Mouse (Mus musculus) retina, embryonic 14.5 days (tissue): Measurements from ENCODE around the gene Cd37.

ENCODE experiments used
- DNase-seq: peaks from one replicate; pipeline ENCODE4 v3.0.0-alpha.2; 2015; ENCODE audit warnings: low spot score

Cd37 gene

DNA sequence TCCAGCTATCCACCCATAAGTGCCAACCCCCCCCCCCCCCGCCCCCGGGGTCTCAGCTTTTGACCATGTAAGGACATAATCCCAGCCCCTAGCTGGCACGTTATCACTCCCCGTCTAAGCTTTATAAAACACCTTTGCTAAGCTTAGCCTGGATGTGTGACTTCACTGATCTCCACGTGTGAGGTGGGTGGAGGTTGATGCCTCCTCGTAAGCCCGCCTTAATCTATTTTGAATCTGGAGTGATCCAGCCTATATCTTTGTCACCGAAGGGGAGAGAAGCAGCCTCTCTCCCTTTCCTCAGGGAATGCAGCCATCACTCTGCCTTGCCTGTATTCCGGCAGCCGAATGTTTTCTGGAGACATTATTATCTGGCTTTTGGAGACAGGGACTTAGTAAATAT, 36.3 kb downstream of the Cd37 start:
- no peak for DNase-seq

DNA sequence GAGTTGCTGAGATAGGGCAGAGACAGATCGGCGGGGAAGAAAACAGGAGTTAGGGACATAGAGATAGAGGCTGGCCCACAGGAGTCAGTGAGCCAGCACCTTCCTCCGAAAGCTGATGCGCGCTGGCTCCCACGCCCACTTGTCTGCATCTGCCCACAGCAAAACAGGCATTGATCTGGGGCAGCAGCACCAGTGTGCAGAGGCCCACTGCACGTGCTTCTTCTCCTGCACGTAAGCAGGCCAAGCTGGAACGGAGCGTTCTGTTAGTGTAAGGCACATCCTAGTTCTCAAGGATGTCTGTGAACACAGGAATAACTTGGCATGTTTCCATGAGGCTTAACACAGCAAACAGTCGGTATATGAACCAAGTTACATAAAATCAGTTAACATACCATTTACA, 40.0 kb downstream of the Cd37 start:
- no peak for DNase-seq

DNA sequence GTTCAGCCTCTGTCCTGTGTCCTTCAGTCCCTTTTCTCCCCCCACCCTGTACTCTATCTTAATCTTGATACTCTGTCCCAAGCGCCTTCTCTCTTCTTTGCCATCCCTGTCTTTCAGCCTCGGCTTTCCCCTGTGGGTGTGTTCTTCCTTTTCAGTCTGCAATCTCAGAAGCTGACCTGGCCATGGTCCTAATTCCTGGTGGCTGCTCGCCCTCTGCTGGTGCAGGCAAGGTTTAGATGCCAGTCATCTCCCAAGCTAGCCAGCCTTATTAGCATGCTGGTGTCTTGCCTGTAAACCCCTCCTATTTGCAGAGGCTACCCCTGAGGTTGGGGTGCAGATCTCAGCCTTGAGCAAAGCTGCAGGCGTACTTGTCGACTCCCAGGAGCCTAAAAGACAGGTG, 40.5 kb downstream of the Cd37 start:
- DNase-seq, result peak; percentile 89

DNA sequence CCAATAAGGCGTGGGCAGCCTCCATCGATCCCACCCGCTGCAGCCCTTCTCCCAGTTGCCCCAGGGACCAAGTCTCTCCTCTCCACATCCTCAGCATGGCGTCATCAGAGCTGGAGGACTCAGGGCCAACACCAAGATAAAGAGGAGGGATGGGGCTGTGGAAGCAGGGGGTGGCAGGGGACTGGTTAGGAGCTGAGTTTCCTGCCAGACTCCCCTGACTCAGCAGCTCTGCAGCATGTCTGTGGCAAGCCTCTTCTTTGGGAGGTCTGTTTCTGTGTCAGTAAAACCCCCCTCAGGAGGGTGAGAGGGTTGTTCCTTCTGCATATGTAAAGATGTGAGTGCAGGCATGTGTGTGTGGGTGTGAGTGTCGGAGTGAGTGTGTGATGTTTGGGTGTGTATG, 41.9 kb downstream of the Cd37 start:
- no peak for DNase-seq

DNA sequence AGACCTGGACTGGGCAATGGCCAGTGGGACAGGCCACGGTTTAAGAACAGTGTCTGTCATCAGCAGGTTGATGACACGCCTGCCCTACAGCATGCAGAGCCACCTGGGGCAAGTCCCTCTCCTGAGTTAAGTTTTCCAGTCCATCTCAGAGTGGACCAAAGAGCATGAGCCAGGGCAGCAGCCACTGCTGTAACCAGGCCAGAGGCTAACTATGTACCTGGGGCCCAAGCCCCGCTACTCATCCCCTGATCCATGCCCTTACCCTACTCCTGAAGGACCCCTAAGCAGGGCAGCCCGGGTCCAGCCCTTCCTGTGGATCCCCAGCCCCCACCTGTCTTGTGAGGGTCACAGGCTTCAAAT, 42.8 kb downstream of the Cd37 start:
- no peak for DNase-seq

DNA sequence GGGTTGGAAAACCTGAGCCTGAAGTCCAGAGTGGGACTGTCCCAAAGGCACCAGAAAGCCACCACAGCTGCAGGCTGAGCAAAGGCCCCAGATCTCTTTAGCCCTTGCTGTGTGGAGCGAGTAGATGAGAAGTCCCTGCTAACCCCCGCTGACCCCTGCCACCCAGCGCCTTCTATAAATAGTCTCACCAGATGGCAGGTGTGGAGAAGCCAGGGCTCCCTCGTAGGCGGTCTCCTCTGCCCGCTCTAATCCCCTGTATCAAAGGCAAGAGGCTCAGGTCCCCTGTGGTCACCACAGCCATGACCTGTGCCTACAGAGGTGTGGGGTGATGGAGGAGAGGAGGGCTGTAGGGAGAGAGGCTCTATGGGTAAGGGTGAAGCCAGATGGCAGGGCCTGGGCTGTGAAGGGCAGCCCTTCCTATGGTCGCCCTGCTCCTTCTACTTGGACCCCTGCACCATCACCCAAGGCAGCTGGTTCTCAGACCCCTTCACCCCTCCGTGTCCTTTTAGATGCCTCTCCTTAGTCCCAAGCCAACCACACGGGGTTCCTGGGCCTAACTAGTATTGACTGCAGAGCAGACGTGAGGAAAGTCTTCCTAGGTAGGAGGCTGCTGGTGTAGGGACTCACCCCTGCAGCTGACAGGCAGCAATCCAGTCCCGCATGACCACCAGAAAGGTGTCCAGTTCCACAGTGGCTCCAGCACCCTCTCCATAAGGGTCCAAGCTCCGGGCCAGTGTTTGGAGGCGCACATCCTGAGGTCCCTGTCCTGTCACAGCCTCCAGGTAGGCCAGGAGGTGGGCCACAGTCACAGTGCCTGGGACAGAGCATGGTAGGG, 43.4 kb downstream of the Cd37 start:
- no peak for DNase-seq

DNA sequence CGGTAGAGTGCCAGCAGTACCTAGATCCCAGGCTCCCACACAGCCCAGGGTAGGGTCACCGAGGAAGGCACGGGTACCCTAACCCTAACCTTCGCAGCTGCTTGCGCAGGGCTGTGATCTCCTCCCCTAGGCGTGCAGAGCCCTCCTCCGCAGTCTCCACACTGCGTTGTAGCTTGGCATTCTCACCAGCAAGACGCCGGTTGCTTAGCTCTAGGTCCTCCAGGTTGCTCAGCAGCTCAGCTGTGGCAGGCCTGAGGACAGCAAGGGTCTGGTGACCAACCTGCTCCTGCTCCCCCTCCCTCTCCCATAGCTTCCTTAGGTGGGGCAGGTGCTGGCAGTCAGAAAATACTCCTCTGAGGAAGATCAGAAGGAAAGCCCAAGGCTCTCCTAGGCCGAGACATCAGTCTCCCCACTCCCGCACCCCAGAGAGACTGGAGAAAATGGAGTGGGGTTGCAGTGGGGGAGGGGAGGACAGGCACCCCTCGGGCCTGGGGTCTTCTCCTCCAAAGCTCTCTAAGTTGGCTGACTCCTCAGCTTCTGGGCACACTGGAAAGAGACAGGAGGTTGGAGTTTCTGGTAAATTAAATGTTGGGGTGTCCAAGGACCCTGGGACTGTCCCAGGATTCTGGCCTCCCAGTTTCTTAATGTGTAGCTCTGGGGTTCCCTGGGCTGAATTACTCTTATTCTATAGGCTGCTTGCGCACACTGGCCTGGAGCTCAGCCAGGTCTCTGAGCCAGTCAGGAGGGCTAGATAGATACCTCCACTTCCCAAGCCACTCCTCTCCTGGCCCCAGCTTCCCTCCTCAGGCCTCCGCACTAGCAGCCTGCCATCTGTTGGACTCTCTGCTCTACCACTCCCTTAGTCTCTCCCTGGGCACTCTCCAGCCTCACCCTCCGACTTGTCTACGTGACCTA, 44.8 kb downstream of the Cd37 start:
- DNase-seq, result no peak

DNA sequence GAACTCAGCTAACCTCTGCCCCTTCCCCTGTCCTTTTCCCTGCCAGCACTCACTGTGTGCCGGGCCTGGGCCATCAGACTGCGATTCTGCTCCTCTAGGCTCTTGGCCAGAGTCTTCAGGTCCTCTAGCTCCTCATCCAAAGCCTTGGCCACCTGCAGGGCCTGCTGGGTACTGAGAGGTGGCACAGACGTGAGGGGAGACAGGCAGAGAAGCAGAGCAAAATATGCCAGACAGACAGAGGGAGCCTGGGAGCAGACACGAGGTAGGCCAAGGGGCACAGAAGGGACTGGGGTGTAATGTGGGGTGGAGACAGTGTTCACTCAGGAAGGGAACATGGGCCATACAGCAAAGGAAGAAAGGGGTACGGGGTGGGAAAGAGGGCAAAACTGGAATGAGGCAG, 45.5 kb downstream of the Cd37 start:
- no peak for DNase-seq

DNA sequence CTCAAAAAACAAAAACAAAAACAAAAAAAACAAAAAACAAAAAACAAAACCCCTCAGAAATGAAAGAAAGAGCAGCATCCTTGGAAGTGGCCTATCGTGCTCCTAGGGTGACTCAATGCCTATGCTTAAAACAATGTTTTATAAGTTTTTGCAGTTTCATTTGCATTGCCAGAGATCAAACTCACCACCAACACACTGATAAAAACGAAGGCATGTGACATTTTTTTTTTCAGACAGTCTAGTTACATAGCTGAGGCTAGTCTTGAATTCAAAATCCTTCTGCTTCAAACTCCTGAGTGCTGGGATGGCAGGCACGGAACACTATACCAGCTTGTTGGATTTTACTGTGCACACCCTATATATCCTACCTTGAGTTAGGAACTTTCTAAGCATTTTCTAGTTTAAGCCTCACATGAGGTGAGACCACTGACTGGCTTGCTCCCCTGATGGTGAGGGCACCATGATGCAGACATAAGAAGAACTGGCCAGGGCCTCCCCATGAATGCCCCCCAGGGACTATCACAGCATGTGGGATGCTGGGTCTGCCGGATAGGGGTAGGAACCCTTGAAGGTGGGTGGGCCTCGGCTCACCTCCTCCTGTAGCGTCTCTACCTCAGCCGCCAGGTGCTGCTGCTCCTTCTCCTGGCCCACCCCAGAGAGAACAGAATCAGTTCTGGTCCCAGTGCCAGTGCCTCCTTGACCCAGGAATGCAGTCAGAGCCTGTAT, 46.2 kb downstream of the Cd37 start:
- no peak for DNase-seq

DNA sequence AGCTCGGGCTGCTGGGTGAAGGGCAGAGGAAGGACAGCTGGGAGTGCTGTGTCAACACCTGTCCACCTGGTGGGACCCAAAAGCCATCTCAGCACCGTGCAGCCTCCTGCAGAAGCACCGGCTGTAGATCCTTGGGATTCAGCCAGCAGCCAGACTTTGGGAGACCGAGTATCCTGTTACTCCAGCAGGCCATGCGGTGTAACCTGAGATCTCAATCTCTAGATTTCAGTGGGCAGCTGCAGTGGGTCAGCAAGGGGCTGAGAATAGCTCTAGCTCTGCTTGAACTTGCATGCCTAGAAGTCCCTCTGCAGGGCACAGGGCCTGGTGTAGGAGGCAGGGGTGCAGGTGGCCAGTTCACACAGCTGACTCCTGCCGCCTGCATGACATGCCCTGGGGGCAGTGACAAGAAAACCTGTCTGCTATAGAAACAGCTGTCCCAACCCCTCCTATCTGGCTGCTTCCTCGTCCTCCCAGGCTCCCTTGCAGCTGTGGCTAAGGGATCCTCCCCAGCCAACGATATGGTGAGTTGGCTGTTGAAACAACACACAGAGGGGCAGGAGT, 47.0 kb downstream of the Cd37 start:
- no peak for DNase-seq

DNA sequence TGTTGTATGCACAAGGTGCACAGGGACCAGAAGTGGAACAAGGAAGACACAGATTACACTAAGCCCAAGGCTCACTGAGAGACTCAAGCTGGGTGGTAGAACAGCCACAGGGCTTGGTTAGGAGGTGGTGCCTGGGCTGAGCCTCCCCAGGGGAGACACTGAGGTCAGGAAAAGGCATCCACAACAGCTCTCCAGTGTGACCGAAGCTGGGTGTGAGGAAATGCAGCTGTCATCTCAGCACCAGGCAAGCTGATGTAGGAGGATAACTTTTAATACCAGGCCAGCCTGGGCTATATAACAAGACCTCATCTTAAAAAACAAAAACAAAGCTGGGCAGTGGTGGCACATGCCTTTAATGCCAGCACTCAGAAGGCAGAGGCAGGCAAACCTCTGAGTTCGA, 47.8 kb downstream of the Cd37 start:
- no peak for DNase-seq

DNA sequence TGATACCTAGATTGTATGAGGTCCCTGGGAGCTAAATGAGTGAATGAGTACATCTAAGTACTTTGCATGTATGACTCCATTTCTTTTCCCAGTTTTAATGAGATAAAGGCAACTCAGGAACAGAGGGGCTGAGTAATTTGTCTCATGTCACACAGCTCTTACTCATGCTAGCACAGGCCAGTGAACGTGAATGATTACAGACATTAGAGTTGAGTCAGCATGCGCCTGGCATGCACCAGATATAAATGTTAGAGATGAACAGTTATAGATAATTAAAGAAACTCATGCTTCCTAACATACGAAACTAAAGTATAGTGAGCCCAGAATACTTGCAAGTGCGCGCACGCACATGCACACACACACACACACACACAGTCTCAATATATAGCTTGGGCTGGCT, 48.7 kb downstream of the Cd37 start:
- DNase-seq, result no peak

DNA sequence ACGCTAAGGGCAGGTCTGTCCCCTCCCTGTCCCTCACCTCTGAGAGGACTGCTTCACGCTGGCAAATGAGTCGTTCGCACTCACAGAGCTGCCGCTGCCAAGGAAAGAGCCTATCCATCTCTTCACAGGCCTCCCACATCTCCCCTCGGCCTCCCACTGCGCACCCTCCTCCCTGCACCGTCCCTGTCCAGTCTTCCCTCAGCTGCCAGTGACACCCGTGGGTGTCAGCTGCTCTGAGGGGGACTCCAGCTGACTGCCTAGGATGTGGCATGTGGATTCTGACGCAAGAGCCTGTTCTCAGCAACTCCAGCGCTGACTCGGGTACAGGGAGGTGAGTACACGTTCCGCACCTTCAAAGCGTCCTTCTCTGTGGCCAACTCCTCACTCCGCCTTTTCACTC, 49.3 kb downstream of the Cd37 start:
- DNase-seq, result no peak

DNA sequence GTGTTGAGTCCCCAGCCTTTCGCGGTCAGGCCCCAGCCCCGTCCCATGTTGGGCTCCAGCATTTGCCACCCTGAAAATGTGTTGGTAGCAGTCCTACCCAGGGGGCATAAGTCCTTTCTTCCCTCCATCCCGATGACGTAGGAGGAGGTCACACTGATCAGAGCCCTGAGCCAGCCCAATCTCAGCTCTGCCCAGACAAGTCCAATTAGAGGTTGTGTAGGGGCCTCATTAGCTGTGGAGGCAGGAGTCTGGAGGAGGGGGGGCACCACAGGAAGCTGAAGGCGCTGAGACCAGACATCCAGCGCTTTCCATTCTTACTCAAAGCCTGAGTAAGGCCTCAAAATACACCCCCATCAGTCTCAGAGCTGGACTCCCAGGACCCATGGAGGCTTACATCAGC, 53.0 kb downstream of the Cd37 start:
- peak; percentile 53 for DNase-seq

DNA sequence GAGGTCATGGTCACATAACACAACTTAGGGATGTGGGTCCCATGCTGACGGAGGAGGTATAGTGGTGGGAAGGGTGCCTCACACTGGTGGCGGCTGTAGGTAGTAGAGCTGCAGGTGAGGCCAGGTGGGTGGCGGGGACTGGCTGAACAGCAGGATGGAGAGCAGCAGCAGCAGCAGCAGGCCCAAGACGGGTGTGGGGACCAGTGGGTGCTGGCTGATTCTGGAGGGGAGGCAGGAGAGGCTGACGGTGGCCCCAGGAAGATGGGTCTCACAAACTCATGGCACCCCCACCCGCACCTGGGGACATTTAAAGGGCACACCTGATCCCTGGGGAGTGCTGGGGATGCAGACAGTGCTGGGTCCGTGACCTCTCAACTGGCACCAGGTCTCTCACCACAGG, 55.2 kb downstream of the Cd37 start:
- DNase-seq, result no peak
